Mouse (Mus musculus): ENCODE data around the gene Ccser1. TPM values are rescaled to one million over a fixed set of nuclear protein-coding genes. Genes with fewer than 3 reads are reported as not detected.
A peak's percentile ranks its signal among the peaks of the same experiment; 100 is the strongest.

Gene Ccser1
- total RNA-seq, 2 experiments from 2014 or later: 4.9 to 5.6 TPM

DNA sequence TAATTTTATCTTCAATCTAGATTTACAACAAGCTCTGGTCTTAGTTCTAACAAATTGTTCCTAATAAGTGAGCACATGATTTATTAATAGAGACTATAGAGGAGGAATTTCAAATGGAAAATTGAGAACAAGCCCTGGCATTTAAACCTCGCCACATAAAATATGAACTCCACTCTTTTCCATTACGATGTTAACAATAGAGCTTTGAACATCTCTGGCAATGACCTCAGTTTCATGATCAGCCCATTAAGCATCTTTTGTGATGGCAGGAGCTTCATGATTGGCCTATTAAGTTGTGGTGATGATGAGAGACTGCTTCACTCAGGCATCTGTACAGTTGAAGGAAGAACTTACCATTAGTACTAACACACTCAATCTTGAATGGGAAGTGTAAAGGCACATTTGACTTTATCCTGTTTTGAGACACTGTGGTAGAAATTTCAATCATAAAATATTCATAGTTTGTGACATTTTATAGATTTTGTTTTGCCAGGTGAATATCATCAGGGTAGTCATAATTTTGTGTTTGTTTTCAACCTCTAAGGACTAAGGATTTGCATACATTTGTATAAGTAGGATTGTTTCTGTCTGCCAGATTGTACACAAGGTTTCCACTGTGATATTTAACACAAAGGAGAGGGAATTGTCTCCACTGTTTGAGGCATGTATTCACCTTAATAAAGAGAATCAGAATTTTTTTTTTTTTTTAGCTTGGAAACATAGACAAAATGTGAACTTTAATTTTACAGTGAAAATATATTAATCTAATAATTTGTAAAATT, 291.4 kb downstream of the Ccser1 start:
- no peak for DNase-seq

DNA sequence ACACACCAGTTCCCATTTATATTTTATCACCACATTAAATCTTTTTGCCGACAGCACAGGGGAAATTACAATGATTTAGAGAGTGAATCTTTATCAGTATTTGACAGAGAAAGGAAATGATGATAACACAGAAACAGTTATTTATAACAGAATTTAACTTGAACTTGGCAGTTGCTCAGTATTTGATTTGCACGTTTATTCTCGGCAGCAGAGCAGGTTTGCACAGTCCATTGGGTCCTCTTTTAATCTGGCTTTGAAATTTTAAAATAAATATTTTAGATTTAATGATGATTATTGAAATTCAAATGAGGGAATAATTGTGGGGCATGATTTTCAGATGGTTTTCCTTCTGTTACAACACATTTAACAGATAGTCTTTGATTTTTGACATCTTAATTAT, 305.2 kb downstream of the Ccser1 start:
- no peak for DNase-seq

GRCm38 (mm10) chr6:61491979-61492821, 312.1 kb downstream of the Ccser1 start:
- DNase-seq: no peak

DNA sequence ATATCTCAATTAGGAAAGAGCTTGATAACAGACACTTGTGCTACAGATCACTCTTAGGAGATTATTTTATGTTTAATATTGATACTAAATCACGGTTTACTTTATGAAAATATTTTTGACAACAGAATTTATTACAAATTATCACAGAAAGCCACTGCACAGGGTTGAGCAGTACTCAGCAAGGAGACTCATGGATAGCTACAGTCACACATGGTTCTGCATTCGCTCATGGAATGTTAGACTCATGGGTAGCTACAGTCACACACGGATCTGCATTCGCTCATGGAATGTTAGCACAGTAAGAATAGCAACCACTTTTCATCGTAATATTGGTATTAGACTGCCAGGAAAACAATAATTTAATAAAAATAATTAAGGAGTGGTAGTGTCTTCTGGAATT, 313.3 kb downstream of the Ccser1 start:
- no peak for DNase-seq

DNA sequence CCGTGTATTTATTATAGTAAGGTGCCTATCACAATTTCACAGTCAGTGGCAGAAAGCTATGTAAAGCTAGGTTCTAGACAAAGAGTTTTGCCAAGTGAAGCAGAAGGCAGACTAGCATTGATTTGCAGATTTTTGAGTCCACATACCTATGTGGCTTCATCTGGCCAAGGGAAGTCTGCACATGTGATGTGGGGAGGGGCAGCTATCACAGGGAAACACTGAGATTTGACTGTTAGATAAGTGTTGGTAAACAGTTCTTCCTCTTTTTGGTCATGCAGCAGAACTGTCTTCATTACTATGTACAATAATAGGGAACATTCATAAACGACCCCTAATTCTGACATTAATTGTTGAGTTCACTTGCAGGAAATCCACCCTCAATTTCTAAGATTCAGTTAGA, 335.2 kb downstream of the Ccser1 start:
- no peak for DNase-seq

GRCm38 (mm10) chr6:61521587-61521986, 341.5 kb downstream of the Ccser1 start:
- no peak for DNase-seq

- no peak for DNase-seq
These were observed 342.0 kb downstream of the Ccser1 start for GRCm38 (mm10) chr6:61522108-61522507.

- no peak for DNase-seq
These were observed 343.8 kb downstream of the Ccser1 start for GRCm38 (mm10) chr6:61523748-61524493.

GRCm38 (mm10) chr6:61540732-61541131, 360.6 kb downstream of the Ccser1 start:
- no peak for DNase-seq

GRCm38 (mm10) chr6:61543459-61544044, 363.4 kb downstream of the Ccser1 start:
- DNase-seq: no peak

- DNase-seq: no peak
These were observed 387.4 kb downstream of the Ccser1 start for GRCm38 (mm10) chr6:61567551-61567950.

- DNase-seq: no peak
These were observed 387.8 kb downstream of the Ccser1 start for GRCm38 (mm10) chr6:61567967-61568366.

GRCm38 (mm10) chr6:61581696-61582095, 401.6 kb downstream of the Ccser1 start:
- no peak for DNase-seq

GRCm38 (mm10) chr6:61588999-61589398, 408.9 kb downstream of the Ccser1 start:
- DNase-seq: no peak

- no peak for DNase-seq
These were observed 421.8 kb downstream of the Ccser1 start for GRCm38 (mm10) chr6:61601911-61602310.

DNA sequence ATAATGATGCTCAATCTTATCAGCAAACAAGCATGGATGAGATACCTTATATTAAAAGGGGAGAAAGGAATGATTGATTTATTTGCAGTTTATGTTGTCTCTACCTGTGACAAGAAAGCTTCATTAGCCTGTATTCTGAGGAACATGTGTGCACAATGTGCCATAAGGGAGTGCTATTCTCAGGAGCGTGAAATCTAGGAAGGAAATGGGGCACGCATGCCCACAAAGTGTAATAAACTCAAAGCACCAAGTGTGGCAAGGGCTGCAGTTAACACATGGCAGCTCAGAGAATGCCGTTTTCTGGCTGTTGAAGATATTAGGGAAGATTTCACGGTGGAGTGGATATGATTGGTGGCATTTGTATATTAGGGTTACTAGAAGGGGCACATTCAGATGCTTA, 434.8 kb downstream of the Ccser1 start:
- DNase-seq: no peak

DNA sequence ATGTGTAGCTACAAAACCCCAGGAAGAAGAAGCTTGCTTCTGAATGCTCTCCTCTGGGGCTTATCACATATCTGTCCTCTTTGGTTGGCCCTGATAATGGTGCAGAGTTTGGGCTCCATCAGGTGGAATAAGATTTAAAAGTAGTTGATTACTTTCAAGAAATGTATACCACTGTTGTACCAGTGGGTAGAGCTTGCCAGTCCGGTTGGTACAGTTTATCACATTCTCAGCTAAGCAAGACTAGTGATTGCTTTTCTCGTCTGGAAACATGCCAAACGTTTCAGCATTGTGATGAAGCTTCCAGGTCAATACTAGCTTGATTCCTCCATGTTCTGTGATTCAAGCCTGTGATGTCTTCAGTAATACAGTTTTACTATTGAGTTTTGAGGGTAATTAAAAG, 441.6 kb downstream of the Ccser1 start:
- no peak for DNase-seq

GRCm38 (mm10) chr6:61661414-61661813, 481.3 kb downstream of the Ccser1 start:
- no peak for DNase-seq

GRCm38 (mm10) chr6:61664572-61664971, 484.4 kb downstream of the Ccser1 start:
- no peak for DNase-seq

DNA sequence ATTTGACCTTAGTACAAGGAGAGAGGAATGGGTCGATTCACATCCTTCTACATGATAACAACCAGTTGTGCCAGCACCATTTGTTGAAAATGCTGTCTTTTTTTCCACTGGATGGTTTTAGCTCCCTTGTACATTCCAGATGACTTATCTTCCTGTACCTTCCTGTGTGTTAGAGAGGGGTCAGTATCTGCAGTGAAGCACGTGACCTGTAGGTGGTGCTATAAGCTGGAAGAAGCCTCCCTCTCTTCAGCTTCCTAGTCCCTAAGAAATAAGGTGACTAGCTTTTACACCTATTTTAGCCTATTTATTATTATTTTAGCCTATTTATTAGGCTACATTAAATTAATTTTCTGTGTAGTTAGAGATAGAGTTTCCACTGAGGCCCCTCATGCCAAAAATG, 506.9 kb downstream of the Ccser1 start:
- peak; percentile 25 for DNase-seq

DNA sequence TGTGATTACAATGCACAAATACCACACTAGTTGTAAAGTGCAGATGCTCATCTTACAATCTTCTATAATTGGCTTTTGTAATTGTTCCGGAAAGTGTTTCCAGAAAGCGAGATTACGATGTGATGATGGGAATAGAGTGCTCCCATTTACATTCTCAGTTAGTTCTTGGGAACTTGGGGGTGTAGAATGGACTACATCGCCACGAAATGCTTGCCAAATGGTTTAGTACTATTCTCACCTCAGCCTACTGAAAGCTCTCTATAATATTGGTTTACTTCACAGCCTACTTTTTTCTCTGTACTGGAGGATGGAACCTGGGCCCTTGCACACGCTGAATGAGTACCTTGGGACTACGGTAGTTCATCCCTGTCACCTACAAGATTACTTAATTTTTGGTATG, 522.9 kb downstream of the Ccser1 start:
- DNase-seq: no peak

GRCm38 (mm10) chr6:61721220-61721619, 541.1 kb downstream of the Ccser1 start:
- no peak for DNase-seq

DNA sequence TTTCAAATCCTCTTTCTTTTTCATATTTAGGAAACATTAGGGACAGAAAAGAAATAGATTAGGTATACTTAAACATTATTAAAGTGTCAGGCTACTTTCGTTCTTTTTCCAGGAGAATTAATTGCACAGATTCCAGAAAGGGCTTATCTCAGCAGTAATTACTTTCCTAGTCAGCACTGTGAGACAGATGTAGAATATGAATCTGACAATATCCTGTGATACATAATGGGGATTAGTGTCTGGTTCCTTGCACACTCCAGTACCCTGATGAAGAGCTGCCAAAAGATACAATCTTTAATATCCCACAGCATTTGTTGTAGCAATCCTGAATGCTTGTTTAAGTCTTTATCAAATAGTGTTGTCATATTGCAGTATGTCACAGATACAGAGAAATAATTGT, 548.9 kb downstream of the Ccser1 start:
- DNase-seq: no peak

All from heart, postnatal 4 days (tissue).